Comparison of ENCODE assay signal across 8 mouse cellular contexts in the genomic region with DNA sequence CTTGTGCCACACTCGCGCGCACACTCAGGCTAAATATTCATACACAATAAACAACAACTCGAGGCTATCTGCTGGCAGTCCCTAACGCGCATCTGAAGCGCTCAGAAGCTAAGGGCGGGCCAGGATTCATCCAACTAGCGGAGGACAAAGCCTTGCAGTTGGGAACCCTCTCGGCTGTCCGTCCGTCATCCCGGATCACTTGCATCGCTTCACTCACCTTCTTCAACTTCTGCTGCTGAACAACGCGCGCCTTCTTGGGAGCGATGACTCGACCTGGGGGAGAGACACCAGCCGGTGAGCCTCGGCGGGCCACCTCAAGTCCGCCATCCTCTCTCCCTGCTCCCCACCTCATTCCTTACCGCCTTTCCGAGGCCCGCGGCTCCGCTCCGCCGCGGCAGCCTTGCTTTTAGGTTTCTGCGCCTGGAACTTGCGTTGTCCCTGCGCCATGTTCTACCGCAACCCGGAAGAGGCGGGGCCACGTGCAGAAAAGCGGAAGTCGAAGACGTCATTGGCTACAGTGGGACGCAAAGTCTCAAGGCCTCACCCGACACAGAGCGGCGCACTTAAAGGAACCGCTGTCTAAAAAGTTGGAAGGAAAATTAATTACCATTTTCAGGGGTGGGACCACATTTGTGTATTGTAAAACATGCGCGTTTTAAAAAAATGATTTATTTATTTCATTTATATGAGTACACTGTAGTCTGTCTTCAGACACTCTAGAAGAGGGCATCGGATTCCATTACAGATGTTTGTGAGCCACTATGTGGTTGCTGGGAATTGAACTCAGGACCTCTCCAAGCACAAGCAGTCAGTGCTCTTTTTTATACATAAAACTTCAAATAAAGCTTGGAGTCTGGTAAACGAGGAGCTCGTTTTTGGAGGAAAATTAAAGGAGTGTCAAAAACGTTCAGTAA. TPM values are rescaled to one million over a fixed set of nuclear protein-coding genes. Genes with fewer than 3 reads are reported as not detected.
DNase-seq lines count a peak whose midpoint lies in the region; ATAC-seq lines count a peak whose summit lies in the region.

A gene (minus strand): TSS at position 463 of the 914 bp plus-strand sequence.

- peaks cover 21% of the 10 kb centered on the region; the same call in 1 of the 2 replicates for H3K36me3 ChIP-seq in forebrain, embryonic 11.5 days (ENCODE audit: control insufficient read depth, insufficient read depth, low read length)
- peaks cover 47% of the 10 kb centered on the region for H3K36me3 ChIP-seq in heart, embryonic 16.5 days (ENCODE audit: control insufficient read depth, insufficient read depth)
- H3K36me3 ChIP-seq in liver, embryonic 15.5 days (replicated peaks) = peaks cover 69% of the 10 kb centered on the region
- peaks cover 72% of the 10 kb centered on the region for H3K36me3 ChIP-seq in neural tube, embryonic 12.5 days

- no peak within 1 kb of the TSS for H3K27ac ChIP-seq in forebrain, embryonic 11.5 days (ENCODE audit: low read depth, low read length)
- H3K27ac ChIP-seq in heart, embryonic 16.5 days (ENCODE audit: low read length) = peak within 1 kb of the TSS; percentile 84
- H3K27ac ChIP-seq in liver, embryonic 15.5 days (replicated peaks) = peak within 1 kb of the TSS; percentile 83
- H3K27ac ChIP-seq in neural tube, embryonic 12.5 days = no peak within 1 kb of the TSS

- H3K4me1 ChIP-seq in forebrain, embryonic 11.5 days (replicated peaks; ENCODE audit: control insufficient read depth, insufficient read depth, low read length) = no peaks in the 10 kb centered on the region
- H3K4me1 ChIP-seq in heart, embryonic 16.5 days (ENCODE audit: control insufficient read depth, insufficient read depth, low read length) = no peaks in the 10 kb centered on the region
- peaks cover 32% of the 10 kb centered on the region for H3K4me1 ChIP-seq in liver, embryonic 15.5 days (replicated peaks)
- no peaks in the 10 kb centered on the region for H3K4me1 ChIP-seq in neural tube, embryonic 12.5 days

- H3K9me3 ChIP-seq in forebrain, embryonic 11.5 days (ENCODE audit: control insufficient read depth, low read length) = no peaks in the 10 kb centered on the region
- H3K9me3 ChIP-seq in heart, embryonic 16.5 days (replicated peaks; ENCODE audit: control insufficient read depth, low read length) = no peaks in the 10 kb centered on the region
- no peaks in the 10 kb centered on the region for H3K9me3 ChIP-seq in liver, embryonic 15.5 days (replicated peaks)
- H3K9me3 ChIP-seq in neural tube, embryonic 12.5 days = no peaks in the 10 kb centered on the region

- DNase-seq in CD8-positive naive resting alpha-beta T cell, adult 2 months (ENCODE audit: low read depth in 2 of 2, low spot score in 2 of 2) = peak; percentile 81 to 86
- DNase-seq in c-Kit-positive CD71-negative TER-119-negative erythroid progenitor cells, embryonic 14.5 days (ENCODE audit: low read depth) = peak; percentile 98
- peak; percentile 90 for DNase-seq in forebrain, embryonic 11.5 days (ENCODE audit: low spot score)
- peak; percentile 93 for DNase-seq in kidney, postnatal 36 days
- DNase-seq in telencephalon, adult 2 months (ENCODE audit: low read depth, low spot score) = peak; percentile 94

- H3K4me2 ChIP-seq in forebrain, embryonic 11.5 days (ENCODE audit: low read depth, low read length, severe bottlenecking) = peak within 1 kb of the TSS; percentile 69
- peak within 1 kb of the TSS; percentile 71 for H3K4me2 ChIP-seq in heart, embryonic 16.5 days (ENCODE audit: low read depth, low read length)
- H3K4me2 ChIP-seq in liver, embryonic 15.5 days = peak within 1 kb of the TSS; percentile 74
- peak within 1 kb of the TSS; percentile 84 for H3K4me2 ChIP-seq in neural tube, embryonic 12.5 days (replicated peaks)

- WGBS in forebrain, embryonic 11.5 days = 3% methylated on average over 52 of the region's 52 CpGs
- WGBS in heart, embryonic 16.5 days = 3% methylated on average over 52 of the region's 52 CpGs
- 4% methylated on average over 52 of the region's 52 CpGs for WGBS in liver, embryonic 15.5 days (ENCODE audit: insufficient replicate concordance)
- WGBS in neural tube, embryonic 12.5 days = 4% methylated on average over 52 of the region's 52 CpGs

- peak; percentile 92 for ATAC-seq in forebrain, embryonic 11.5 days (replicated peaks; ENCODE audit: low FRiP score)
- peak; percentile 91 for ATAC-seq in heart, embryonic 16.5 days (replicated peaks; ENCODE audit: extremely low read depth, insufficient read depth, low FRiP score)
- ATAC-seq in liver, embryonic 15.5 days (ENCODE audit: insufficient read depth) = peak; percentile 92
- peak; percentile 94 for ATAC-seq in neural tube, embryonic 12.5 days (ENCODE audit: low FRiP score, low read depth)

- H3K27me3 ChIP-seq in forebrain, embryonic 11.5 days (ENCODE audit: control insufficient read depth, insufficient read depth, low read length) = no peaks in the 10 kb centered on the region
- H3K27me3 ChIP-seq in heart, embryonic 16.5 days (ENCODE audit: control insufficient read depth, insufficient read depth, low read length) = no peaks in the 10 kb centered on the region
- H3K27me3 ChIP-seq in liver, embryonic 15.5 days = no peaks in the 10 kb centered on the region
- H3K27me3 ChIP-seq in neural tube, embryonic 12.5 days (replicated peaks) = no peaks in the 10 kb centered on the region

- peak within 1 kb of the TSS; percentile 94 for H3K4me3 ChIP-seq in forebrain, embryonic 11.5 days (ENCODE audit: low read depth, low read length)
- H3K4me3 ChIP-seq in heart, embryonic 16.5 days (ENCODE audit: low read length) = peak within 1 kb of the TSS; percentile 93
- H3K4me3 ChIP-seq in liver, embryonic 15.5 days (replicated peaks) = peak within 1 kb of the TSS; percentile 95
- peak within 1 kb of the TSS; percentile 83 for H3K4me3 ChIP-seq in neural tube, embryonic 12.5 days

- H3K9ac ChIP-seq in forebrain, embryonic 11.5 days (ENCODE audit: low read length) = peak within 1 kb of the TSS; percentile 82
- H3K9ac ChIP-seq in heart, embryonic 16.5 days (ENCODE audit: low read length) = peak within 1 kb of the TSS; percentile 97
- peak within 1 kb of the TSS; percentile 90 for H3K9ac ChIP-seq in liver, embryonic 15.5 days
- peak within 1 kb of the TSS; percentile 78 for H3K9ac ChIP-seq in neural tube, embryonic 12.5 days

RNA-seq across cellular contexts. Expression of the gene that starts here (rescaled TPM):
- polyA plus RNA-seq in forebrain, embryonic 11.5 days (2014; fragmentation: Nextera tagmentation; extraction: Ambion mirVana) = 277 and 303 TPM in 2 replicates
- polyA plus RNA-seq in heart, embryonic 16.5 days (2015; fragmentation: Nextera tagmentation; extraction: Ambion mirVana) = 297 and 311 TPM in 2 replicates
- 176 and 183 TPM in 2 replicates for polyA plus RNA-seq in liver, embryonic 15.5 days (2015; fragmentation: Nextera tagmentation; extraction: Ambion mirVana)
- polyA plus RNA-seq in neural tube, embryonic 12.5 days (2016; fragmentation: Nextera tagmentation; extraction: Ambion mirVana) = 256 and 282 TPM in 2 replicates

Comparison
In these comparisons a context has a peak if more than half of its experiments do, and no peak if none do; other contexts are left out.
1. H3K27ac ChIP-seq: peak in heart, embryonic 16.5 days (single experiment) and liver, embryonic 15.5 days (single experiment); none in forebrain, embryonic 11.5 days (single experiment) and neural tube, embryonic 12.5 days (single experiment).
2. Peak in every context shown above with its lines, with median percentiles within 50 percentile points of each other: DNase-seq, ATAC-seq, H3K4me2 ChIP-seq, H3K4me3 ChIP-seq and H3K9ac ChIP-seq.